9 mouse cellular contexts compared by ENCODE assay signal in the genomic region with DNA sequence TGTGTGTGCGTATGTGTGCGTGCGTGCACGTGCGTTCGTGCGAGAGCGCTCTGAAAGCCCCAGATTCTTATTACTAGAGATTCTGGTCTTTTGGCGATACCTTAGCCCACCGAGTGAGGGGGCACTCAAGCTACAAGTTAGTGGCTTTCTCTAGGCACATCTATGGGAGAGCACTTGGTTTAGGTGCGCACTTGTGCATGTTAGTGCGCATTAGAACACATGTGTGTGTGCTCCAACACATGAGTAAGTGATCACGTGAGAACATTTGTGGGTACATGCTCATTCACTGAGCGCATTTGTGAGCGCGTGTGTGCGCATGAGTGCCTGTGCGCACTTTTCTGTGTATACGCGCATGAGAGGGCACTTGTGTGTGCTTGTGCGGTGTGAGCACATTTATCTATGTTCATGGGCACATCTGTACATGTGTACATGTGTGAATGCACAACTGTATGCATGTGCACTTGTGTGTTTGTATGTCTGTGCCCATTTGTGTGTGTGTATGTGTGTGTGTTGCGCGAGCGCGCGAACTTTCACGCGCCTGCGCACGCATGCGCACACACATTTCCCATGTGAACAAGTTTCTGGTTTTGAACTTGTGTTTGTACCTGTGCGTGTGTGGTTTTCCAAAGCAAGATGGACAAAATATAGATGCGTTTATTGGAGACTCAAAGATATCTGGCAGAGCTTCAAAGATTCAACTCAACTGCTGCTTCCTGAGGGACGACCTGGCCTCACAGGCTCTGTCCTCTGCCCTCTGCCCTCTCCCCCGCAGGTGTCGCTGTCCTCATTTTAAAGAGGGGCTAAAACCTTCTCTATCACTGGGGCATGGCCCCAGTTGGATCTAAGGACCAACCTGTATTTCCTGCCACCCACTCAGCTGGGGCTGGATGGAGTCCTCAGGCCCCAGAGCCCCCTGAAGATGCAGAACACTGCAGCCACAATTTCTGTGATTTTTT. TPM values are rescaled to one million over a fixed set of nuclear protein-coding genes. Genes with fewer than 3 reads are reported as not detected.
DNase-seq lines count a peak whose midpoint lies in the region; ATAC-seq and TF ChIP-seq lines count a peak whose summit lies in the region.
"Had no signal": no experiment of that assay in that cellular context is flagged by ENCODE, and none has a peak within 500 bp of the region (broad histone marks: within the 10 kb centered on the region; RNA-seq: fewer than 3 reads in every experiment).

No protein-coding gene starts in this region.

- H3K4me3 ChIP-seq in heart, embryonic 15.5 days = peak overlapping the region; percentile 19
- peak overlapping the region; percentile 64 for H3K4me3 ChIP-seq in G1E (ENCODE audit: low read depth, low read length)
- peak overlapping the region; percentile 33 for H3K4me3 ChIP-seq in forebrain, embryonic 15.5 days
- H3K4me3 ChIP-seq in liver, postnatal 0 days (ENCODE audit: low read depth, low read length) = no peak overlapping the region

- no peak overlapping the region for H3K9ac ChIP-seq in heart, embryonic 15.5 days
- no peak overlapping the region for H3K9ac ChIP-seq in forebrain, embryonic 15.5 days (replicated peaks)
- H3K9ac ChIP-seq in liver, postnatal 0 days (replicated peaks) = no peak overlapping the region

- no peaks in the 10 kb centered on the region for H3K36me3 ChIP-seq in heart, embryonic 15.5 days
- H3K36me3 ChIP-seq in G1E (replicated peaks) = peaks cover 4% of the 10 kb centered on the region
- H3K36me3 ChIP-seq in forebrain, embryonic 15.5 days = no peaks in the 10 kb centered on the region
- H3K36me3 ChIP-seq in liver, postnatal 0 days (replicated peaks; ENCODE audit: insufficient read depth, low read length) = no peaks in the 10 kb centered on the region

- no peaks in the 10 kb centered on the region for H3K9me3 ChIP-seq in heart, embryonic 15.5 days (replicated peaks)
- H3K9me3 ChIP-seq in G1E (replicated peaks) = peaks cover 15% of the 10 kb centered on the region
- no peaks in the 10 kb centered on the region for H3K9me3 ChIP-seq in forebrain, embryonic 15.5 days
- no peaks in the 10 kb centered on the region for H3K9me3 ChIP-seq in liver, postnatal 0 days (ENCODE audit: low read length)

- TF ChIP-seq EP300 in liver, postnatal 0 days (IDR thresholded peaks at IDR 0.05; ENCODE audit: low read depth) = no peak

- intact Hi-C loops in heart, postnatal 36 days (cut with DNase I) = no loop called here

- H3K27me3 ChIP-seq in heart, embryonic 15.5 days = peaks cover 24% of the 10 kb centered on the region; the same call in 1 of the 2 replicates
- H3K27me3 ChIP-seq in G1E (ENCODE audit: insufficient read depth, low read length) = no peaks in the 10 kb centered on the region
- H3K27me3 ChIP-seq in forebrain, embryonic 15.5 days = no peaks in the 10 kb centered on the region
- H3K27me3 ChIP-seq in liver, postnatal 0 days (ENCODE audit: insufficient read depth, low read length) = no peaks in the 10 kb centered on the region

- H3K4me1 ChIP-seq in heart, embryonic 15.5 days (replicated peaks) = peaks cover 27% of the 10 kb centered on the region
- H3K4me1 ChIP-seq in G1E (ENCODE audit: insufficient read depth, low read depth, low read length) = peaks cover 82% of the 10 kb centered on the region
- H3K4me1 ChIP-seq in forebrain, embryonic 15.5 days = no peaks in the 10 kb centered on the region
- peaks cover 26% of the 10 kb centered on the region for H3K4me1 ChIP-seq in liver, postnatal 0 days (ENCODE audit: insufficient read depth)

- H3K27ac ChIP-seq in heart, embryonic 15.5 days = no peak overlapping the region
- H3K27ac ChIP-seq in forebrain, embryonic 15.5 days (replicated peaks) = no peak overlapping the region
- H3K27ac ChIP-seq in liver, postnatal 0 days (ENCODE audit: low read depth) = no peak overlapping the region

- peak overlapping the region; percentile 48 for H3K4me2 ChIP-seq in heart, embryonic 15.5 days
- H3K4me2 ChIP-seq in forebrain, embryonic 15.5 days (replicated peaks) = peak overlapping the region; percentile 32
- peak overlapping the region; percentile 50 for H3K4me2 ChIP-seq in liver, postnatal 0 days (ENCODE audit: low read depth, low read length)

- no peak for ATAC-seq in heart, embryonic 15.5 days (replicated peaks; ENCODE audit: insufficient number of reproducible peaks, insufficient read depth, low FRiP score, low read depth)
- ATAC-seq in G1E (ENCODE audit: extremely low read depth, insufficient number of reproducible peaks, low FRiP score, poor library complexity, severe bottlenecking) = no peak
- no peak for ATAC-seq in forebrain, embryonic 15.5 days (replicated peaks)
- ATAC-seq in liver, postnatal 0 days = no peak

- 54% methylated on average over 36 of the region's 36 CpGs for WGBS in heart, embryonic 15.5 days
- 48% methylated on average over 36 of the region's 36 CpGs for WGBS in forebrain, embryonic 15.5 days
- WGBS in liver, postnatal 0 days (ENCODE audit: insufficient replicate concordance) = 48% methylated on average over 36 of the region's 36 CpGs

- TF ChIP-seq CTCF in G1E (IDR thresholded peaks at IDR 0.05; ENCODE audit: low read depth, low read length) = no peak
- TF ChIP-seq CTCF in liver, postnatal 0 days (IDR thresholded peaks at IDR 0.05; ENCODE audit: low read depth) = peak; percentile 44

- DNase-seq in heart, postnatal 36 days = no peak
- peak; percentile 54 for DNase-seq in G1E (ENCODE audit: low spot score)
- DNase-seq in liver, postnatal 0 days = no peak
- DNase-seq in urinary bladder, postnatal 4 days (ENCODE audit: low spot score in 2 of 2) = no peak
- no peak for DNase-seq in adrenal gland, postnatal 25 days
- DNase-seq in adrenal gland, postnatal 4 days (ENCODE audit: low spot score in 2 of 2) = no peak

RNA-seq across cellular contexts. Expression of gene Ano1, which starts 38.1 kb away (rescaled TPM):
- 8.1 and 12.2 TPM in 2 replicates for polyA plus RNA-seq in heart, embryonic 15.5 days (2015; fragmentation: Nextera tagmentation; extraction: Ambion mirVana)
- 10 to 100 TPM; 10.5 to 11.3 TPM for total RNA-seq in heart, postnatal 36 days (2021)
- total RNA-seq in G1E (2014; fragmentation: Nextera tagmentation) = 7.1 and 11.3 TPM in 2 replicates
- total RNA-seq in G1E (2017) = 3.2 and 3.7 TPM in 2 replicates
- 1.2 and 1.8 TPM in 2 replicates for polyA plus RNA-seq in G1E (2012)
- polyA plus RNA-seq in forebrain, embryonic 15.5 days (2015; fragmentation: Nextera tagmentation; extraction: Ambion mirVana) = 7.5 and 7.8 TPM in 2 replicates
- polyA plus RNA-seq in liver, postnatal 0 days (2015; fragmentation: Nextera tagmentation; extraction: Ambion mirVana) = 0.47 and 1.1 TPM in 2 replicates
- total RNA-seq in adrenal gland, postnatal 25 days (2021) = 18.6 and 25.4 TPM in 2 replicates
- 10 to 100 TPM; 22.7 to 29.3 TPM for total RNA-seq in adrenal gland, postnatal 4 days (2021)

RNA-seq across cellular contexts. Expression of gene Fgf3, which starts 48.0 kb away (rescaled TPM):
- 0.65 TPM in 1 of 2 replicates, not detected in the other for polyA plus RNA-seq in heart, embryonic 15.5 days (2015; fragmentation: Nextera tagmentation; extraction: Ambion mirVana)
- total RNA-seq in heart, postnatal 36 days (2021) = not detected
- total RNA-seq in G1E (2014; fragmentation: Nextera tagmentation) = 0.68 and 2.5 TPM in 2 replicates
- total RNA-seq in G1E (2017) = 6.2 and 10.3 TPM in 2 replicates
- polyA plus RNA-seq in G1E (2012) = 14.1 and 14.8 TPM in 2 replicates
- polyA plus RNA-seq in forebrain, embryonic 15.5 days (2015; fragmentation: Nextera tagmentation; extraction: Ambion mirVana) = 2.5 and 2.7 TPM in 2 replicates
- not detected in 2 replicates for polyA plus RNA-seq in liver, postnatal 0 days (2015; fragmentation: Nextera tagmentation; extraction: Ambion mirVana)
- total RNA-seq in adrenal gland, postnatal 25 days (2021) = 1.0 and 1.2 TPM in 2 replicates
- total RNA-seq in adrenal gland, postnatal 4 days (2021) = 1 to 10 TPM in 1 of 2 experiments, under 1 TPM in 1; 0.82 to 1.1 TPM
- total RNA-seq: layer of hippocampus, adult 18-20 months had no signal

RNA-seq across cellular contexts. Expression of gene Fgf4, which starts 57.3 kb away (rescaled TPM):
- polyA plus RNA-seq in heart, embryonic 15.5 days (2015; fragmentation: Nextera tagmentation; extraction: Ambion mirVana) = not detected in 2 replicates
- total RNA-seq in heart, postnatal 36 days (2021) = not detected
- total RNA-seq in G1E (2014; fragmentation: Nextera tagmentation) (not detected in 2 replicates), G1E (2017) (not detected in 2 replicates)
- polyA plus RNA-seq in G1E (2012) = not detected in 2 replicates
- not detected in 2 replicates for polyA plus RNA-seq in forebrain, embryonic 15.5 days (2015; fragmentation: Nextera tagmentation; extraction: Ambion mirVana)
- not detected in 2 replicates for polyA plus RNA-seq in liver, postnatal 0 days (2015; fragmentation: Nextera tagmentation; extraction: Ambion mirVana)
- not detected in 2 replicates for total RNA-seq in adrenal gland, postnatal 25 days (2021)
- not detected for total RNA-seq in adrenal gland, postnatal 4 days (2021)
- total RNA-seq: layer of hippocampus, adult 18-20 months had no signal
